Mouse (Mus musculus) adrenal gland, postnatal 4 days (tissue): ENCODE measurements around the gene Prl7c1. TPM values are rescaled to one million over a fixed set of nuclear protein-coding genes. Genes with fewer than 3 reads are reported as not detected.
"Not testable (repeated sequence)": the region's sequence is repeated elsewhere in the genome, so short reads cannot be mapped to it uniquely, and the experiment has no call there.

Experiments
- DNase-seq, 2 experiments: peaks; one replicate each; pipeline ENCODE4 v3.0.0; 2021 to 2022; ENCODE audit warnings: low spot score in 2 of 2, mixed read lengths in 2 of 2
- long read RNA-seq, 2 experiments: library from polyadenylated mRNA; stranded (forward); transcript quantifications; one replicate each; pipeline ENCODE4 v2.0.0; 2021
- total RNA-seq, 2 experiments: library from RNA; stranded (reverse); gene quantifications; 2 replicates each; pipeline ENCODE4 v1.2.3; 2021

Prl7c1 gene
- not detected for total RNA-seq
- long read RNA-seq, experiment 1, result 0 reads
- long read RNA-seq, experiment 2, result 0 reads

- DNase-seq, result not testable (repeated sequence)
Observed at GRCm38 (mm10) chr13:27780704-27781103, at the start of gene Prl7c1. TSS of gene Prl7c1 (minus strand) at chr13:27780804.

GRCm38 (mm10) chr13:27802765-27803164 lies 22.2 kb upstream of the Prl7c1 start:
- no peak for DNase-seq

- DNase-seq, result no peak
Observed at GRCm38 (mm10) chr13:27801354-27801753, 20.8 kb upstream of the Prl7c1 start, which contains the start of gene Prl2a1. TSS of gene Prl2a1 (plus strand) at chr13:27801654.

- DNase-seq, result no peak
Observed at GRCm38 (mm10) chr13:27799303-27799702, 18.7 kb upstream of the Prl7c1 start.

GRCm38 (mm10) chr13:27734512-27735186 lies 46.0 kb downstream of the Prl7c1 start:
- DNase-seq, result no peak

GRCm38 (mm10) chr13:27730286-27730959 lies 50.2 kb downstream of the Prl7c1 start:
- not testable (repeated sequence) for DNase-seq

GRCm38 (mm10) chr13:27725057-27725456 lies 55.5 kb downstream of the Prl7c1 start:
- not testable (repeated sequence) for DNase-seq

Other genes with a start within 250 kb of the Prl7c1 start
- not detected for gene Prl8a9, start 216.2 kb downstream of the Prl7c1 start, total RNA-seq
- not detected for gene Prl8a1, start 198.6 kb downstream of the Prl7c1 start, total RNA-seq
- gene Prl7b1, start 170.2 kb downstream of the Prl7c1 start, total RNA-seq, result not detected
- gene Prl7a1, start 138.3 kb downstream of the Prl7c1 start, total RNA-seq, result not detected
- gene Prl7a2, start 112.8 kb downstream of the Prl7c1 start, total RNA-seq, result not detected
- not detected for gene Prl7d1, start 64.1 kb downstream of the Prl7c1 start, total RNA-seq
- not detected for gene Prl2a1, start 20.9 kb upstream of the Prl7c1 start, total RNA-seq
- not detected for gene Prl2c1, start 68.5 kb upstream of the Prl7c1 start, total RNA-seq
- not detected for gene Prl4a1, start 235.4 kb upstream of the Prl7c1 start, total RNA-seq